Mouse (Mus musculus) frontal cortex, adult (tissue): ENCODE results near the gene Cngb1.

Experiments
- ATAC-seq: cut with Nextera tagmentation; 2 replicates; pipeline ENCODE4 v1.9.2; 2017; ENCODE audit warnings: mild to moderate bottlenecking, moderate library complexity, mixed read lengths; ENCODE audit not compliant: low TSS enrichment

Cngb1 gene

DNA sequence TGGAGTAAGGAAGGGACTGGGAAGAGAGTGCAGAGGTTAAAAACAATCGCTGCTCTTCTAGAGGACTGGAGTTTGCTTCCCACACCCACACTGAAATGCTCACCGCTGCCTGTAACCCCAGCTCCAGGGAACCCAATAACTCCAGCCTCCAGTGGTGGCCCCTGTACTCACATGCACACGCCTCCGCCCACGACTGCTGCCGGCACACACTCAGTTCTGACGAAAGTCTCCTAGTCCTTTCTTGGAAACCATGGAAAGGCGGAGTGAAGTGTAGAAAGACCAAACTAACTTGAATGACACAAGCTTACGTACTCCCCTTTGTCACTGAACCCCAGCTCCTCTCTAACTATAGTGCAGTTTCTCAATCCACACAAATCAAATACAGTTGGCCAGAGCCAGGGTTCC, 106.4 kb downstream of the Cngb1 start:
- ATAC-seq = no peak

- ATAC-seq = no peak
Observed at GRCm38 (mm10) chr8:95195728-95196127, 110.7 kb downstream of the Cngb1 start.

GRCm38 (mm10) chr8:95191497-95192175, 114.7 kb downstream of the Cngb1 start:
- ATAC-seq = no peak
